Mouse (Mus musculus): ENCODE results near the gene Elmo2.

GRCm38 (mm10) chr2:165297429-165297828 is 28.9 kb downstream of the Elmo2 start:
- no peak for TF ChIP-seq GATA1 (IDR thresholded peaks at IDR 0.05; ENCODE audit: borderline replicate concordance, low read length)
- no peak for TF ChIP-seq FLI1 (IDR thresholded peaks at IDR 0.05; ENCODE audit: low read length)
